Mouse (Mus musculus) layer of hippocampus, postnatal 25 days (tissue): ENCODE results near the gene Mepe. TPM values are rescaled to one million over a fixed set of nuclear protein-coding genes. Genes with fewer than 3 reads are reported as not detected.

Experiments
- DNase-seq, 2 experiments: peaks; one replicate each; pipeline ENCODE4 v3.0.0; 2022; ENCODE audit warnings: mixed read lengths in 2 of 2, low spot score in 1 of 2; ENCODE audit errors: extremely low spot score in 1 of 2
- microRNA-seq, 2 experiments: library from miRNA; unstranded; fragments of <30 nt; microRNA quantifications; one replicate each; pipeline ENCODE4 v1.2.0; 2021
- total RNA-seq, 2 experiments: library from RNA; stranded (reverse); gene quantifications; 2 replicates each; pipeline ENCODE4 v1.2.3; 2021

Gene Mepe
- total RNA-seq, 2 experiments from 2014 or later, result not detected

DNA sequence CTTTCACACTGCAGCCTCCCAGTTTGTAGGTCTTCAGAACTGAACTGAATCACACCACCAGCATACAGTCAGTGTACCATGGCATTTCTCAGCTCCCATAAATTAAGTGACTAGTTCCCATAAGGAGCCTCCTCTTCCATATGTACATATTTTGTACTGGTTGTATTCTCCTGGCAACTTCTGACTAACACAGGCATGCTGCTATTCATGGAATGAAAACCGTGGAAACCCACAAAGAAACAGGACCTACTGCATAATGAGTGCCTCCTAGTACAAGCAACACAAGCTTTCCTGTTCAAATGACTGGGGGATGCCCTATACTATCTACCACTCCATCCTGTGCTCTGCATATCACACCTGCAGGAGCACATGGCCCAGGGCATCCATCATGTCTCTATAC, 25.9 kb downstream of the Mepe start:
- DNase-seq, result no peak

DNA sequence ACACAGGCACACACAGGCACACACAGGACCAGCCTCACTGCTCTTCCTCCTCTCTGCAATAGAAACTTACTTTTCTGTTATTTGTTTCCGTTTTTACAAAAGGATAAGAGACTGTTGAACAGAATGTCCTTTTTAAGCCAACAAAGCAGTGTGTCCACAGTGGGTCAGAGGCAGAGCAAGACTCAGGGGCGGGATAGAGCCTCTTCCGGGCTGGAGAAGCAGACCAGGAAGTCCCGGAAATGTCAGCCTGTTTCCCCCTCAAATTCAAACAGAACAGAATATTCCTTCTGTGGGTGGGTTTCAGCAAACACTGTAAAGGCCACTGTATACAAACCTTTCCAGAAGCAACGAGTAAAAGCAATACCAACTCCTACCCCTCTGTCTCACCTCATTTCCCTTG, 26.7 kb downstream of the Mepe start:
- no peak for DNase-seq

DNA sequence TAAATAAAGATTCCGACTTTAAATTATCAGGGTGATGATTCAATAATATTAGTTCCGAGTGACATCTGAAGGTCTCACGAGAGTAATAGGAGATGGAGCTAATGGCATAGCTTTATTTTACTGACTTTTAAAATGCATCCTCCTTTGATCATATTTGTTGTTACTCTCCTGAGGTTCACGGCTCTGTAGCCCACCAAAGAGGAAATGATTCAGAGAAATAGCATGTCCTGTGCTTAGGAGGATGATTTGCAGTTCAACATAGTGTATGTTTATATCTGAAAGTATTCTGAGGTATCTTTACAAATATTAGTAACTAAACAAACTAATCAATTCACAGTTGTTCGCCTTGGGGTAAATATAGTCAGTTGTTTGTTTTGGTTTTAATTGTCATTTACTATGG, 32.4 kb downstream of the Mepe start:
- DNase-seq, result no peak

DNA sequence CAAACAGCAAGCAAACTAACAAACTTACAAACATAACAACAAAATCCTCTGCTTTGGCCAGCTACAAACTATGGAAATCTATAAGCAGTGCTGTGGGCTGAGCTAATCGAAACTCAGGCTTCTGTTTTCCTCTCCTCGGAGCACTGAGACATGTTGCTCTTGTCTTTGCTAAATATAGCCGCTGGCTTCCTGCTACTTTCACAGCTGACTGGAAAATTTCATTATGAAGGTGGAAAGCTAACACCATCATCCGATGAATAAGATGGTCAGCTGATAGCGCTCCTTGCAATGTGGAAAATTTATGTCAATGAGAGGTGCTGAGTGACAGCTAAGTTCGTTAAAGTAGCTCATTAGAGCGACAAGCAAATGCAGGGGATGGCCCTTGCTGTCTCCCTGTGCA, 33.5 kb downstream of the Mepe start:
- no peak for DNase-seq

DNA sequence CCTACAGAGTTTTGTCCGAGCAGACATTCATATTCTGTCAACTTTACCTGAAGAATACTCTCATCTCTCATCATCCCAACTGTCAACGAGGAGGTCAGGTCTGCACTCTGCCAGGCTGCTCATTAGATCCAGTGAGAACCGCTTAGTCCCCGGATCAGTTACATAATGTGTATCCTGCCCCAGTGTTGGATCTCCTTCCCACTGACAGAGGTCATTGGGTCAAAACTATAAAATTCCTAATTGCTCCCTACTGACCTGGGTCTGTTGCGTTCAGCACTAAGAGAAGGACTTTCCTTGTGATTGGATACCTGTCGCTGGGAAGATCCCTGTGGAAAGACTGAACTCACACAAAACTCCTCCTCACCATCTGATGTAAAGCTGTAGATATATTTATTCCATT, 34.1 kb downstream of the Mepe start:
- DNase-seq, result no peak

DNA sequence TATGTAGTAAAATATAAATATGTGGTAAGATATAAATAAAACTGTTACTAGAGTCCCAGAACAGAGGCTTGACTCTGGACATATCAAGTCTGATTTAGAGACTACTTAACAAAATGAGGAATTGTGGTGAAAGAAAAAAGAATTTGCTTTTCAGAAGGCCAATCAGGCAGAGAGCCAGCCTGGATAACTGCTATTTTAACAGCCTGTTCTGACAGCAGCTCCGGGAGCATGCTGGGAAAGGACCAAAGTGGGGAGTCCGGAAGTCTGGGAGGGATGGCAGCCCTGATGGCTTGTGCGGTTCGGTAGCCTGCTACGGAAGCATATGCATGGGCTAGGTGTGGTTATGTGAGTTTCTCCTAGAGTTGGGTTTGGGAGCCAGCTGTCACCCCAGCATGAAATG, 45.5 kb downstream of the Mepe start:
- DNase-seq, result no peak

DNA sequence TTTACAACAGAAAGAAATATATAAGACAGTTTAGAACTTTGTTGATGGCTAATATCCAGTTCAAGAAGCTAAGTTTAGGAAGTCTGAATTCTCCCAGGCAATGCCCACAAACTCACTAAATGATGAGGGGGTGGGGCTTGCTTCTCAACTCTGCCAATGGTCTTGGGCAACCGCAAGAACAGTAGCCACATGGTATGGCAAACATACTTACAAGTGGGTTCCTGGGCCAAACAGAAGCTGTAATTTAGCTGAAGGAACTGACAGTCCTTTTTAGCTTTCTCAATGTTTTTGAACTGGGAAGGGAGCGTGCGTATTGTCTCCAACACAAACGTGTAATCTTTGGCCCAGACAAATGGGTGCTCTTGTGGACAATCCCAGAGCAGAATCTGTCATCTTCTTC, 46.2 kb downstream of the Mepe start:
- DNase-seq, result no peak

DNA sequence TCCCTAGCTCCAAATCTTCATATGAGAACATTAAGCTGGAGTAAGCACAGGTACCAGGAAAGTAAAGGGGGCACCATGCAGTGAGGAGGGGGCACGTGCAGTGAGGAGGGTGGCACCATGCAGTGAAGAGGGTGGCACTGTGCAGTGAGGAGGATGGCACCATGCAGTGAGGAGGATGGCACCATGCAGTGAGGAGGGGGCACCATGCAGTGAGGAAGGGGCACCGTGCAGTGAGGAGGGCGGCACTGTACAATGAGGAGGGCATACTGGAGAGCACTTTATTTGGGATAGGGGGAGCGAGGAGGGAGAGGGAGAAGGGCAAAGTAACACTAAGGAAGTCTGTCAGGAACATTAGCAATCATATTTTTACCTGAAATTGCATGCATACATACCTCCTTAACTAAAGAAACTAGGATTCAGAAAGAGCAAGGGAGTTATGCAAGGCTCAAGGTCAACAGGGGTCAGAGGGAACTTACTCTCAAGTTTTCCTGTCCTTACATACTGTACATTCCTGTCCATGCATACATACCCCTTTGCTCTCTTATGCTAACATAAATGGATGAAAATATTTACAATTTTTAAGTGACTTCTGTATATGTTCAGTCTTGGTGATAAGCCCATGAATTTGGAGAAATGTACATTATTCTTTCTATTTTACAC, 48.6 kb downstream of the Mepe start:
- DNase-seq, result no peak

DNA sequence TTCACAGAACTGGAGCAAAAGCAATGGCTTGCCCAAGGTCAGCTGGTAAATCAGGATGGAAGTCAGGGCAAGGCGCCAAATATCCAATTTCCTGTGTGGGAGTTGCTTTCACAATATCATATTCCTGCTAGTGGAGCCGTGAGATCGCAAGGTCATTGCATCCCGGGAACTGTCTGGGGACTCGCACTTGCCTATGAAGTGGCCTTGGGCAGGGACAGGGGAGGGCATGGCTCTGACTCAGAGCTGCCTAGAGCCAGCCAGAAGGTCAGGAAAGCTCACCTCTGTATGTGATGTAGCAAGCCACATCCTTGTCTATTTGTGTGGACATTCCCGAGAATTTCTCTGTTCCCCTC, 49.2 kb downstream of the Mepe start:
- DNase-seq, result no peak

DNA sequence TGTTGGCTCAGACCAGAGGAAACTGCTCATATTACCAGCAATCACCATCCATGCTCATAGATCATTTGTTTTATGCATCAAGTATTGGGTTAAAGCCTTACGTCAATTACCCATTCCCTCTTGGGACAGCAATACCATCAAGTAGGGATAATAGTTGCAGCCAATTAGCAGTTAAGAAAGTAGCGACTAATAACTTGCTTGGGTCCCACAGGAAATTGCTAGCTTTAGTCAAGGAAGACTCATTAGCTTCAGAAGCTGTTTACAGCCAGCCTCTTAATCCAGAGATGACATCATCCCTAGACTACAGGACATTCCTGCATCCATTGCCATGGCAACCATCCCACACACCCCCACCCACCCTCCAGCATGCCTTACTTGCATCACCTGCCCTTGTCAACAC, 50.0 kb downstream of the Mepe start:
- no peak for DNase-seq

DNA sequence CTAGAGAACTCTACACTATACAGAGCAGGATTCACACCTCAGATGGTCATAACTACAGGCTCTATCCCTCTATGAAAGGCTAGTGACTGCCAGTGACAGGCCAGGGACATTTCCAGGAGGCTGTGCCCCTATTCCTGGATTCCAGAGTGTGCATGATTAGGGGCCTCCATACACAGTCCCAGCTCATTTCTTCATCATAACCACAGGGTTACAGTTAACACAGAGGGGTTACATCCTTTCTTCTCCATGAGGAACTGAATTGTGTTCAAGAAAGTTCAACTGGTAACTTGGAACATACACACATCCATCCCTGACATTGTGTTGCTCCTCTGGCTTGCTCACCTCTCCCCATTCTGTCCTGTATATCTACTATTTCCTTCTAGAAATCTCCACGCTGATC, 51.8 kb downstream of the Mepe start:
- DNase-seq, result no peak

DNA sequence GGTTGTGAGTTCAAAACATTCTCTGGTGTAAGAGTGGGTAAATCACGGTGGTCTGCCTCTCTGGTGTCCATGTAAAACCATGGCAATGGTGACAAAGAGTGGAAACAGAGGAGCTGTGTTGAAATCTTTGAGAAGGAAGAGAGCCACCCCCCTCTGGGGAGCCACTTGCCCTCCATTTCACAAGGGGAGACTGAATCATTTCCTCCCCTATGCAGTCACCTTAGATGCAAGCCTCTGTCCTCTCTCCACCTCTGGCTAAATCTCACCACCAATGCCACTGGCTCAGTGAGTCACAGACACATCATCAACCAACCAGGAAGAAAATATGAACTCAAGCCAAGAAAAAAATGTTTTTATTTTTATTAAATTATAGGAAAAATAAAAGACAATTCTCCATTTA, 55.4 kb downstream of the Mepe start:
- DNase-seq, result no peak

DNA sequence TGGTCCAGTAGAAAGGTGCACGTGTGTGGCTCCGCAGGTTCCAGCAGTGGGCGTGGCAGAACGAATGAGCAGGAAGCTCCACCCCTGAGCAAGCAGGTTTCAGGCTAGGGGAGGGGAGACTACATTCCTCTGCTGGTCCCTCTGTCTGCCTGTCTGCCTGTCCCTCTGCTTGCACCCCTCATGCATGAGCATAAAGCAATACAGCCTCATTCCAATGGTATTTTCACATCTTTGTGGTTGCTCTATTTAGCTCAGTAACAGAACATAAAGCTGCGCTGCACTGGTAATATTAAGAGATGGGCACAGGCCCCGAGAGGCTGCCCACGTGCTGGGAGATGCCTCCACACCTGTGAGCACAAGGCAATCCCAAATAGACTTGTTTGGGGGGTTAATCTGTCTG, 56.5 kb downstream of the Mepe start:
- DNase-seq, result no peak

DNA sequence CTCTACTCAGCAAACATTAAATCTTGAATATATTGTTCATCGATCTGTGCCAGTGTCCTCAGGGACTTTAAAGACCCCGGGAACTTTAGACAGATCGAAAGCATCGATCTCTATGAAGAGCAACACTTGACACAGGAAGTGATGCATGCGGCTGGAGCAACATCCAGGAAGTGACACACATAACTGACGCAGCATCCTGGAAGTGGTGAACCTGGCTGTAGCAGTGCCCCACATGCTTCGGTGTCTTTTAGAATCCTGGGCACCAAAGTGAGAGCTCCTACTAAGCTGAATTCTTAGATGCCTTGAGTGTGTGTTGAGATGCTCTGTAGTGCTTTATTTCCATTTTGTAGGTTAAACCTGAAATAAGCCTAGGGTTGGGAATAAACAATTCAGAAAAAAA, 59.4 kb downstream of the Mepe start:
- DNase-seq, result no peak

DNA sequence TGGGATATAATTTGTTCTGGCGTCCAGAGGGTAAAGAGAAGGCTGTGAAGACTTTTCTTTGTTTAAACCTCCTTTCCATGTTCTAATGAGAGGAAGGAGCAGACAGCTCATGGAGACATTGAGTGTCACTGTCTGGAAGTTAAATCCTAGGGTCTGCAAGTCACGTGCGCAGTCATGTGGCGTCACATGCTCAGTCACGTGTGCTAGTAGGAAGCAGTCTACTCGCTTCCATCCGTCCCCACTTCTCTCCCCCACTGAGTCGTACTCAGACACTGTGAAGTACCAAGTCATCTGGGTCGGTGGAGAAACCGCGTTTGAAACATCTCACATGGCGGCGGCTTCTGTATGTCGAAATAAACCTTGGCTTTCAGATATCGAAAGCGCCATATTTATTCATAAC, 60.4 kb downstream of the Mepe start:
- no peak for DNase-seq

DNA sequence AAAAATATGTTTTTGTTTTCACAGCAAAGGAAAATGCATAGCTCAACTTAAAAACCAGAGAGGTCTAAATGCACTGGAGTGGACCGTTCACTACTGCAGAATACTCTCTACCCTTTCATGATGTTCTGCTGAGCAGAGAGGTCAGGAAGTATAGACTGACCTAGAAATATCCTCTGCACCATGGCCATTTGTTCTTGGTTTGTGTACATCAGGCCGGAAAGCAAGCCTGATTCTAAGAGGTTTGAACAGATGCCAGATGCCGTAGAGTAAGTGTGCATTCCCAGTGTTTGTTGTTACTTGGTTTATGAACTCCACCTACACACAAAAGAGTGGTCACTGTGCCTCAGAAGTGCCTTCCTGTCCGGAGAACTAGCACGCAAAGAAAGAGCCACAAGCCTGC, 61.8 kb downstream of the Mepe start:
- no peak for DNase-seq

Small RNA genes lying within 50 kb of the gene (microRNA-seq; reads per million reads assigned to microRNA genes)
- gene Gm23616, result 0 reads per million in 2 experiments

Other genes with a start within 250 kb of the Mepe start
- under 1 TPM in 1 of 2 experiments, not detected in 1; 0.76 TPM for gene Gm17660, start 247.7 kb upstream of the Mepe start, total RNA-seq
- gene Sparcl1, start 211.6 kb upstream of the Mepe start, total RNA-seq, result 1,000 to 10,000 TPM; 1,421 to 1,512 TPM
- under 1 TPM; 0.07 TPM for gene Dspp, start 154.6 kb upstream of the Mepe start, total RNA-seq
- gene Dmp1, start 122.7 kb upstream of the Mepe start, total RNA-seq, result 1 to 10 TPM; 2.9 to 3.2 TPM
- under 1 TPM; 0.16 to 0.30 TPM for gene Ibsp, start 26.2 kb upstream of the Mepe start, total RNA-seq
- gene Spp1, start 109.8 kb downstream of the Mepe start, total RNA-seq, result 1 to 10 TPM; 2.0 to 3.6 TPM
- 10 to 100 TPM; 28.3 to 34.0 TPM for gene Pkd2, start 134.1 kb downstream of the Mepe start, total RNA-seq
- gene BC005561, start 183.0 kb downstream of the Mepe start, total RNA-seq, result 10 to 100 TPM; 10.2 to 15.5 TPM